Mouse (Mus musculus): ENCODE results near the gene Dip2b.

Gene Dip2b

DNA sequence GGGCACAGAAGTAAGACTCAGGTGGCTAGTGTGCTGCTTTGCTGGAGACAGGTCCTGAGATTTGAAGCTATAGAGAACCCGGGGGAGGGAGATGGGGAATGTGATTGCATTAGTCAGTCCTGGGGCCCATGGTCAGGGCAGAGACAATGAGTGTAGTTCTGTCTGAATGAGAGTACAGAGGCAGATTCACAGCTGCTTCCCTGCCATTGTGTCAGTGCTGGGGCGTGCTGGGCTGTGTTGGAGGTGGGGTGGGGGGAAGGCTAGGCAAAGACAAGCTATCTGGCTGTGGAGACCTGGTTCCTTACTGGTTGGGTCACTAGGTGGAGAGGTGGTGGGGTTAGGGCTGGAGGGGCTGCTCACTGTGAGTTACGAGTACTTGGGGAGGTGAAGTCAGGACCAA, 14.3 kb downstream of the Dip2b start:
- no peak for DNase-seq

DNA sequence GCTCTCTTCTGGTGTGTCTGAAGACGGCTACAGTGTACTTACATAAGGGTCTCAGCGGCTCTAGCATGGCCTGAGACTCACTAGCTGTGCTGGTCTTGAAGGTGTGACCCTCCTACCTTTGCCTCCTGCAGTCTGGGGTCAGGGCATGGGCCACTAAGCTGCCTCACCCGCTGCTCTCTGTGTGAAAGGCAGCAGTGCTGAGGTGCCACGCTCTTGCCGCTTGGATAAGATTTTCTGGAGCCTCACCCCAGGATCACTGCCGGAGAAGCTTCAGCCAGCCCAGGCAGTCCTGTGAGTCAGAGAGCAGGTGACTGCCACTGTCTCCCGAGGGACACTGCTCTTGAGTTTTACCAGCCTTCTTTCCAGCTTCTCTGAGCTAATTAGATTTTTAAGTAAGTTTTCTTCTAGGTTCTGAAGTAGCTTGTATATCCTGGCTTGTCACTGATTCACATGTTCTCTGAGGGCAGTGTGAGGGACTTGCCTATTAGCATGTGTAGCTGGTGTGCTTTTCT, 18.0 kb downstream of the Dip2b start:
- DNase-seq: peak; percentile 29 to 40

DNA sequence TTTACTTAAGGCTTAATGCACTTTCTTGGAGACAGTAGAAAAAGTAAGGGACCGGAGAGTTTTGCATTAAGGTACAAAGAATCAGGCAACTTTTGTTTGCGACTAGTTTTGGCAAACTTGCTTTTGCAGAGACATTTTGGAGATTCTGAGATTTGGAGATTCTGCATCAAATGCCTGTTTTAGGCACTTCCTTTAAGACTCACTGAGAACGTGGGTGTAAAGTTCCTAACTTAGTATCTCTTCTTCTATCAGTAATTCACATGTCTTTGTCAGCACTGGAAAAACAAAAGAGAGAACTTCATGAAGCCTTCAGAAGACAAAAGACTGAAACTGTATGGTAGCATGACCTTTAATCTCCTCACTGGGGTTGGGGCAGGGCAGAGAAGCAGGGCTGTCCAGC, 19.2 kb downstream of the Dip2b start:
- no peak for DNase-seq

DNA sequence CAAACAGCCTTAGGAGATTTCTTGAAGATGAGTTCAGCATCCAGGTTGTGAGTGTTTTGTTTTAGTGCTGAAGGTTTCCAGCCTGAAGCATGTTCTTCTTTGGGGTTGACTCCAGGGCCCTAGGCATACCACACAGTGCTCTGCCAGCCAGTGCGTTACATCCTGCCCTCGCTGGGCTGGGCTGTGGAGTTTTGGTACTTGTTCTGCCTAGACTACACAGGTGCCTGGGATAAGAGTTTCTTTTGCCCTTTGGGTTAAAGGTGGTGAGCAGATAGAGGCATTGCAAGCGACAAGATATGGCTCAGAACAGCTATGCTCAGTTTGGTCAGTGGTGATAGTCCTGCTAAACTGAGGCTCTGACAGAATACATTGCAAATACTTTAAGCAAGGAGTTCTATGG, 19.7 kb downstream of the Dip2b start:
- DNase-seq: peak; percentile 55 to 62

DNA sequence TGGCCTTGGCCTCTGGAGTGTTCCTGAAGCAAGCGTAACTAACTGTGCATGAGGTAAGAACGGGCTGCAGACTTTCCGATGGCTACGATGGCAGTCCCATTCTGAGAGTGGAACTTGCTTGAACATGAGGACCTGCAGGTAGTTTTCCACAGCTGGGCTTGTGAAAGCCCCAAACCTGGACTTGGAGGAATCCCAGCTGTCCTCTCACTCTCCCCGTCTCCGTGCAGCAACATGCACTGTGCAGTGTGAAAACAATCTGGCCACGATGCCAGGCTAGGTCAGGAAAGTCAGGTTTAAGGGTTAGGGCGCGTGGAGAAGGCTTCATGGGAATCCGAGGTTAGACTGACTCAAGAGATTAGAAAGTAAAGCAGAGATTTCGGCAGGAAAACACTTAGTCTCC, 20.4 kb downstream of the Dip2b start:
- no peak for DNase-seq

DNA sequence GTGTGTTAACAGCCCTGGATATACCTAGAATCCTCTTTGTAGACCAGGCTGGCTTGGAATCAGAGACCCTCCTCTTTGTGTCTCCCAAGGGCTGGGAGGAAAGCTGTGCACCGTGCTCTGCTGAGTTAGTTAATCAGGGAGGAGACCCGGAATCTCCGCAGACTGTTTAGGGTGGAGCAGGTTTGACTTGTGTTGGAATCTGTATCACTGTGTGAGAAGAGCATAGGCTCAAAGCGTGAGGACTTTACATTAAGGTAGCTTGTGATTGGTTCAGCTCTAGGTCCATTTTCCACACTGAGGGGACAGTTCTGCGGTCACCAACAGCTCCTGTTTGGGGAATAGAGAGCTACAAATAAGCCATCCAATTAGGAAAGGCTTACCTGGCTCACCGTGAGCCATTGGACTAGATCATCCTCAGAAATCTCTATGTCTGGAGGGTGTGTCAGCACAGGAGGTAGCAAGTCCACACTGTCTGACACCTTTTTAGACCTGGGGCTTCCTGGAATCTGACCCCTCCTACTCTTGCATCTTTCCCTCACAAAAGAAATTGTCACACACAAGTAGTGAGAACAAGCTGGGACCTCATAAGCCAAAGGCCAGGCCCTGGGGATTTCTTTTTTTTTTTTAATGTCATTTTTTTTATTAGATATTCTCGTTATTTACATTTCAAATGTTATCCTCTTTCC, 21.3 kb downstream of the Dip2b start:
- DNase-seq: peak in 1 of 2 experiments; percentile 28

DNA sequence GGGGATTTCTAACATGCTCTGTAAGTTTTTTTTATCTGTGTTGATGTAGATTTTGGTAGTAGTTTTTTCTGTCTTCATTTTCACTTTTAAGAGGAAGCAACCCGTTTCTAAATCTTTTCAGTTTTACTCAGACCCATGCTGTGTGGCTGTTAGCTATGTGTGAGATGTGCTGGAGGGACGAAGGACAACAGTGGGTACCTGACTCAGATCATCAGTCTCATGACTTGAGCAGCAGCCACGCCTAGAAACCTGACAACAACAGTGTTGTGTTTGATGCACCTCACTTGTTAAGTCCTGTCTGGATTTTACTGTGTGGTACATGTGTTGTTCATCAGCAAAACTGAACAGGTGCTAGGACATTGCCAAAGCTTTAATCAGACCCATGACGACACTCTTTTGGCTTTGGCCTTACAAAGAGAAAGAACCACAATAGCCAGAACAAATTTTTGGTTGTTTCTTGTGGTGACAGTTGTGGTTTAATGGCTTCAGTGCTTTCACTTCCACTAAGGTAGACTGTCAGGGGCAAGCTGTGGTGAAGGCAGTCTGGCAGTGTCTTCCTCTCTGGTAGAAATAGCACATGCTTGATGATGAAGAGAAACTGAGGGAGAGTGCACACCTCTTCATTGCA, 22.2 kb downstream of the Dip2b start:
- peak; percentile 70 to 76 for DNase-seq

DNA sequence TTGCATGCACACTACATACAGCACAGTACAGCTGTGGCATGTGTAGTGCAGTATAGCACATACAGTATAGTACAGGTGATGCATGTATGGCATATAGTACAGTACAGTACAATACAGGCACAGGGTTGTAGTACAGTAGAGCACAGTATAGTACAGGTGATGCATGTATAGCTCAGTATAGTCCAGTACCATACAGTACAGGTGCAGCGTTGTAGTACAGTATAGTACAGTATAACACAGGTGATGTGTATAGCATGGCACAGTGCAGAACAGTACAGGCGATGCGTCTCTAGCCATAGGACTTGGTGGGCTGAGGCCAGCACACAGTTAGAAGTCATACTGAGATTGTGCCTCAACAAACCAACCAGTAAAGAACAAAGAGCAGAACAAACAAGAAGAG, 22.9 kb downstream of the Dip2b start:
- no peak for DNase-seq

DNA sequence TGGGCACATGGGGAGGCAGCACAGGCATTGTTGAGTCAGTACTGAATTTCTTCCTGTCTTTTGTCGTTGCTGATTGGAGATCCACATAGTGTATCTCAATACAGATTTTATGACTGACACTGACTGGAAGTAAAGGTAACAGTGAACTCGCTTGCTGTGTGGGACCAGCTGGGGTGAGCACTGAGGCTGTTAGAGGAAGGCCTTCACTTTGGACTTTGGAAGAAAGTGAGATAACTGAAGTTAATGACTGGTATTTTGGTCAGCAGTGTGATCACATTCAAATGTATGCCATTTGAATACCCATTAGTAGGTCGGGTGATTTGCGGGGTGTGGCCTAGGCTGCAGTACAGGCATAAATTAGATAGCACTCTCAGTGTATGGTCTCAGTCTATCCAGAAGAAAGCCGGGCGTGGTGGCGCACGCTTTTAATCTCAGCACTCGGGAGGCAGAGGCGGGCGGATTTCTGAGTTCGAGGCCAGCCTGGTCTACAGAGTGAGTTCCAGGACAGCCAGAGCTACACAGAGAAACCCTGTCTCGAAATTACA, 24.8 kb downstream of the Dip2b start:
- no peak for DNase-seq

DNA sequence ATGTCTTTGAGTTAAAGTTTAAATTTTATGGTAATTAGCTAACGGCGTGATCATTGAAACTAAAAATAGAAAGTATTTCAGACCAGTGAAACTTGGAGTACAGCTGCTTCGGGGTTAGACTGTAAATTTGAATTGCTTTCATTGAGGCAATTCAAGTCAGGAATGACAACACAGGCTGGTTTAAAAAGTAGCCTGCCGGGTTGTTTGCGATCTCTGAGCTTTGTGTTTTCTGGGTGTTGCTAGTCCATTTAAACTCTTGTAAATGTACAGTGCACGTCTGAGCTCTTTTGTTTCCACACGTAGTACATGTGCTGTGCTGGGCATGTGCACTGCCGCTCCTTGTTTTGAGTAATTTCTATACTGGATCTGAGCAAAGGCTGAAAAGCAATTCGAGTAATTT, 28.2 kb downstream of the Dip2b start:
- no peak for DNase-seq

DNA sequence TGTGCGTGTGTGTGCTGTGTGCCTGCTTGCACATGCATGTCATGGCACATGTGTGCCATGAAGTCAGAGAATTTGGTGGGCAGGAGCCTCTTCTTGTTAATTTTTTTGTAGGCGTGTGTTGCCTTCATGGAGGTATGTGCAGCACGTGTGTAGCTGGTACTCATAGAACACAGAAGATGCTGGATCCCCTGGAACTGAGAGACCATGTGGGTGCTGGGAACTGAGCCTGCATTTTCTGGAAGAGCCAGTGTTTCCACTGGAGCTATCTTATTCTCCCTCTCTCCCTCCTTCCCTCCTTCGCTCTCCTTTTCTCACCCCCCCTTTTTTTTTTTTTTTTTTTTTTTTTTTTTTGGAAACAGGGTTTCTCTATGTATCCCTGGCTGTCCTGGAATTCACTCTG, 30.6 kb downstream of the Dip2b start:
- DNase-seq: no peak

DNA sequence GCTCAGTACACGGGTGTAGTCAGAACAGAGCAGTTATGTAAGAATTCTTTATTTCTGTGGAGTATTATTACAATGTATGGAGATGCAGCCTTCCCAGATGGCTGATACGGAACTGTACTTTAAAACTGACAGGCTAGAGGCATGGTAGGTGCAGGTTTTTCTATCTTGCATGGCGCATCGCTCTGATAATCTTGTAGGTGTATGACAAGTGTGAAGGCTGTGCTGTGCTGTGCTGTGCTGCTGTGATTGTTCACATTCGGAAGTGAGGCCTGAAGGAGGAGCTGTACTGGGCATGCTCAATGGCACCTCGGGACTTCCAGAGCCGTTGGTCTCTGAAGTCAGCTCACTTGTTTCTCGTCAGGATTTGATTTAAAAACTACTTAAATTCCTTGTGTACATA, 31.6 kb downstream of the Dip2b start:
- DNase-seq: no peak

DNA sequence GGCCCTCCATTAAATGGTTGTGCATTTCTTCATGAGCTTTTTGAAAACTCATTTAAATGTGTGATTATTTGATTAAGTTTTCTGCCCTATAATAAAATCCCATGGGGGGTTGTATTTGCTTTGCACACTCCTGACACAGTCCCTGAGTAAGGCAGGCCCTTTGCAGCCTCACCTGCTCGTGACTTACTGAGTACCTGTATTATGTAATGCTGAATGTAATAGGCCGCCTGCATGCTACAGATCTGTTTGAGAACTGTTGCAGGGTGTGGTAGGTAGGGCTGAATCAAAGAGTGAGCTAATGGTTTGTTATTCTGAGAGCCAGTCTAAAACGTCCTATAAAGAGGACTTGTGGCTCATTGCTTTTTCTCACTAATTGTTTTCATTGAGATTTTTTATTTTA, 33.4 kb downstream of the Dip2b start:
- no peak for DNase-seq

DNA sequence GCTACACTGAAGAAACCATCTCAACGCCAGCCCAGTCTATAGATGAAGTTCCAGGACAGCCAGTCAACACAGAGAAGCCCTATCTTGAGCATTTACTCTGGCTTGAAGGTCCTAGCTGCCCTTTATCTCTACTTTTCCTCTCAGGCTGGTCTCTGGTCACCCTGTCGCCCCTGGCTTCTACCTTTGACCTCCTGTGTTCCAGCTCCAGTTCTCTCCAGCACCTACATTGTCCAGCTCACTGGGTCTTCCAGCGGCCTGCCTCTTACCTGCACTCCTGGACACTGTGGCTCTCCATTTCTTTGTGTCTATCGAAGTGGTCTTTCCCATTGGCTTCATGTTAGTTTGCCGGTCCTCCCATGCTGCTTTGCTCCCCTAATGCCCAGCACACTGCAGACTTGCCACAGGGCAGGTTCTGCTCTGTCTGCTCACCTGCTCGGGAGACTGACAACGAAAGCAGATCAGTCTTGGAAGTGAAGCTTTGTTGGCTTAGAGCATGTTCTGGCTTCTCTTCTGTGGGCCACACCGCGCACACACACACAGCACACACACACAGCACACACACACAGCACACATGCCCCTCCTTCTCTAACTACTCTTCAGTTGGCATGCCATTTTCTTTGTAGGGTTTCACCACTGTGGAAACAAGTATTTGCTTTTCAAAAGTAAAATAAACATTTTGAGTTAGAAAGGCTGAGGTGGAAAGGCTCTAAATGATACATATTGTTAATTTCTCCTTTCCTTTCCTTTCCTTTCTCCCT, 35.4 kb downstream of the Dip2b start:
- no peak for DNase-seq

DNA sequence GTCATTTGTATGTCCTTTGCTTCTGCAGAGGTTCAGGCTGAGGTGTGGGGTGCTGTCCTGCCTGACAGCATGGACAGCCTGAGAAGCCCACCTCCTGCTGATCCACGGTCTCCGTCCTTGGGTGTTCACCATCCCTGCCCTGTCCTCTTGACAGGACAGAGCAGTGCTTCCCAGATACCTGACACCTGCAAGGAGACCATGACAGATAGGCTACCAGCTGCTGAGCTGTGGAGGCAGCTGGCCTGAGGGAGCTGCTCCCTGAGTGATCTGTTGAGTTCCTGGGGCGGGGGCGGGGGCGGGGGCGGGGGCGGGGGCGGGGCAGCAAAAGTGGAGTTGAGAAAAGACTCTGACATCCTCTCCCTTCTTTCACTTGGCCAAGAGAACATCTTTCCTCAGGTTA, 36.3 kb downstream of the Dip2b start:
- no peak for DNase-seq

DNA sequence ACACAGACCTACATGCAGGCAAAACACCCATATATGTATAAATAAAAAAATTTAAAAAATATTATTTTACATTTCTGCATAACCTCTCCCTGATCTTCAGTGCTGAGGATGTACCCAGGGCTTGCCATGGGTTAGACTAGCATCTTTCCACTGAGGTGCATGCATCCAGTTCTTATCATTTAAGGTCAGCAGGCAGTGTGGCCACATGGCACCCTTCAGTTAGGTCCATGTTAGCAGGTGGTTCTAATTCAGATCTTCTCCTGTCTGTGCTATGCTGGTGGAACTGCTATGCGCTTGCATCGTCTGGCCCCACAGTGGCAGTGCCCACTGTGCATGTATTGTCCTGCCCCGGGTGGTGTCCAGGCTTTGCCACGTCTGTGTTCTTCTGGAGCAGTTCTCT, 37.9 kb downstream of the Dip2b start:
- DNase-seq: no peak

DNA sequence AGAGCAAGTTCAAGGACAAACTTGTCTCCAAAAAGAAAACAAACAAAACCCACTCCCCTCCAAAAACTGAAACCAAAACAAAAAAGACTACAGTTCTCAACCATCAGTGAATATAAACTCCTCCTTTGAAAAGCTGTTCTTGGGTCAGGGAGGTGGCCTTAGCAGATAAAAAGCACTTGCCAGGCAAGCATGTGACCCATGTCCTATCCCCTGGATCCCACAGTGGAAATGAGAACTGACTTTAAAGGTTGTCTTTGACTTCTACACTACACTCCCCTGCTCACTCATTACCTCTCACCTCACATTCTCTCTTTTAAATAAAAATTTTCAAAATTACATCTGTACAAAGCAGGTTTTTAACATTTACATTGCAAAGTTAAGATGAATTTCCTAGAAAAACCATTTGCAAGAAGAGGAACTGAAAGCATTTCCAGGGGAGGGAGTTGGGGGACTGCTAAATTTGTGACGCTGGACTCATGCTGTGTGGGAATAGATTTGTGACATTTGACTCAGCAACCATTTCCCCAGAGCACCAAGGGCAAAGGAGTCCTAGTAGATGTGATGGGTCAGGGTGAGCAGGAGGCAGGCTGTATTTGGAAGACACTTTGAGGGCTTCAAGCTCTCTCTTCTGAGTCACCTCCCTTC, 42.5 kb downstream of the Dip2b start:
- peak; percentile 28 to 42 for DNase-seq

DNA sequence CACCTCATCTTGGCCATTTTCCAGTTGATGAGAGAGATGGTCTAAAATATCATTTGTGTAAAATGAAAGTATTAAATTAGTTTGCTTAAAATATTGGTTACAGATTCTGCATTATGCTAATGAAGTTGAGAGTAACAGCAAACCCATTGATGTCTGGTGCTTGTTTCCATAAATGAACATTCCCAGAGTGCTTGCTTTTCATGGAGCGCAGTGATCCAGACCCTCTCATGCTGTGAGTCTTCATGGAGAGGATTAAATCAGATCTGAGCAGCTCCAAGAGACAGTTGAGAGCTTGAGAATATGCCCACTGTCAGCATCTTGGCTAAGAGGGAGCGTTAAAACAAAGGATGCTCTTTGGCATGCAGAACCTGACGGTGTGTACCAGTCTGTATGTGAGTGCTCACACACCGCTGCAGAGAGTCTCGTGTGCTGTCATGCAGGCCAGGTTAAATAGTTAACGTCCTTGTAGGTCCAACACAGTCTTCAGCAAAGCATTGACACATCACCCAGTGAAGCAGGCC, 43.1 kb downstream of the Dip2b start:
- DNase-seq: no peak

DNA sequence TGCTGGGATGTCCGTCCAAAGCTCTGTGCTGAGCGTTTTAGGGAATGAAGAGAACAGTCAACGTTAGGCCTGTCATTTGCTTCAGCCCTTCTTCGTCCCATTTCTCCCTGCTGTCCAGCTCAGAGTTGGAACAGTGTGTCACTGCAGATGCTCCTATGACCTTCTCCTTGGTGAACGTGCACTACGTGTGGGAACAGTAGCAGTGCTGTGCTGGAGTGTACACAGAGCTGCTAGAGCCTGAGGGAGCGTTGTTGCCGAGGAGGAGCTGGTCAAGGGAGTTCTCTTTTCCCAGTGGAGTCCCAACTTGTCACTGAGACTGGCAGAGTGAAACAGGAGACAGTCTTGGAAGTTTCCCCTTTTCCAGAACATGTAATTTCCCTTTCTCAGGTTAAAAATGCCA, 43.6 kb downstream of the Dip2b start:
- DNase-seq: no peak

DNA sequence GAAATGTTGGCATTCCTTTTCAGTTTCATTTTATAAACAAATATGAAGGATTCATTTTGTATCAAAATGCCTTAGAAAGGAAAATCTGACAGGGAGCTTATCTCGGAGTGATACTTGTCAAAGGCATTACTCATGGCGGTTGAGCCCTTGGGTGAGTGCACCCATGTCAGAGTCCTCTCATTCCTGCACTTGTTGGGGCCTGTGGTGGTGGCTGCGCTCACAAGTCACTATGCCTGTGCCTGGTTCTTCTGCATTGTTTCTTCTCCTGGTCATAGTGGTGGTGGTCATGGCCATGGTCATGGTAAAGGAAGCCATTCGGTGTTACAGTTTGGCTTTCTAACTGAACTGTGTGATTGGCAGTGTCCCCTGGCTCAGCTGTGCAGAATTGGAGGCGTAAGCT, 44.3 kb downstream of the Dip2b start:
- no peak for DNase-seq

DNA sequence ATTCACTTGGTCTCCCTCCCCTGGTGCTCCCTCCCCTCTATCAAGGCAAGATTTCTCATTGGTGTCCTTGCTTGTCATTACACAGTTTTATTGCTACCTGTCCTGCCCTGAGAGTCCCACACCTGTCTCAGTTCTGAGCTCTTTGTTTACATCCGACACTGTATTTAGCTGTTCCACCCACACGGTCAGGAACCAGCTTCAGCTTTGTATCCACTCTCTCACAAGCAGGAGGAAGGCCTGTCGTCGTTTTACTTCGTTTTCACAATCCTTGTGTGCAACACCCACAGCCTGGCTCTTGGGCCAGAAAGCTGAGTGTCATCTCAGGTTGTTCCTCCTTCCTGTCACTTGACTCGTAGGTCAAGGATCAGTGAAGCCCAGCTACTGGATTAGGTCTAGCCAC, 45.4 kb downstream of the Dip2b start:
- DNase-seq: no peak

DNA sequence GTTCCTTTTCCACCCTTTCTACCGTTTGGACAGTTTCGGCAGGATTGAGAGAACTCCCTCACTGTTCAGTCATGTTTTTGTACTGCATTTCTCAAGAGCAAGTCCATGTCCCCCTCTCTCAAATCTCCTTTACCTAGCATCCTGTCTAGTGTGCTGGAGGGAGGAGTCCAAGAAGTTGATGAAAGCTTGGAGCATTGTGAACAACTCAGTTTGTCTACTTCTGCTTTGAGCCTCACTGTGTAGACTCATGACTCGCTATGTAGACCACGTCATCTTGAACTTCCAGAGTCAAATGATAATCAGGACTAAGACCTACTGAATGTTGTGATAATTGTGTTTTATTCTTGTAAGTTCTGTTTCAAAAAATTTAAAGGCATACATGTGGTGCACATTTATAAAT, 46.4 kb downstream of the Dip2b start:
- DNase-seq: no peak

DNA sequence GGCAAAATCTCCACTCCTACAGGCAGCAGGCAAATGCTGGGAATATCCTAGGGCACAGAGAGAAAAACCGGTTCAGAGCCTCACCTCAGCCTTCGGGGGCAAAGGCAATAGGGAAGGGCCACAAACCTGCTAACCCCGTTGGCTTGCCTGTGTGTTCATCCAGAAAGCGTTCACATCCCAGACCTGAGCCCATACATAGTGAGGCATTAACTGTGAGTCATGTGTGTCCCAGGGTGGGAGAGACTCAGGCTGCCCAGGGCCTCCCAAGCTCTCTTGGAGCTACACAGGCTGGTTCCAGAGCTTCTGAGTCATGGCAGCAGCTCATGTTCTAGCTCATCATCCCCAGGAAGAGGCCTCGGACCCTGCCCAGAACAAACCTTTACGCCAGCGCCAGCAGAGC, 49.6 kb downstream of the Dip2b start:
- no peak for DNase-seq

Measured in B cell, adult 2 months (primary cell).